Mouse (Mus musculus): Measurements from ENCODE around the gene Mup20.
"Not testable (repeated sequence)": the region's sequence is repeated elsewhere in the genome, so short reads cannot be mapped to it uniquely, and the experiment has no call there.

Gene Mup20

GRCm38 (mm10) chr4:62054058-62054457 is at the start of gene Mup20:
TSS of gene Mup20 (minus strand) at chr4:62054158.
- DNase-seq (ENCODE audit: low spot score in 2 of 2) = not testable (repeated sequence)

GRCm38 (mm10) chr4:62103366-62103765 is 49.4 kb upstream of the Mup20 start:
- not testable (repeated sequence) for DNase-seq (ENCODE audit: low spot score in 2 of 2)

- no peak for DNase-seq (ENCODE audit: low spot score in 2 of 2)
These were observed 34.0 kb upstream of the Mup20 start for GRCm38 (mm10) chr4:62087953-62088352.

- no peak for DNase-seq (ENCODE audit: low spot score in 2 of 2)
These were observed 33.3 kb upstream of the Mup20 start, which contains the start of gene Mup3 for GRCm38 (mm10) chr4:62087241-62087640. TSS of gene Mup3 (minus strand) at chr4:62087342.

- no peak for DNase-seq (ENCODE audit: low spot score in 2 of 2)
These were observed 28.8 kb upstream of the Mup20 start for GRCm38 (mm10) chr4:62082755-62083154.

GRCm38 (mm10) chr4:62075126-62075525 is 21.2 kb upstream of the Mup20 start:
- no peak for DNase-seq (ENCODE audit: low spot score in 2 of 2)

- not testable (repeated sequence) for DNase-seq (ENCODE audit: low spot score in 2 of 2)
These were observed 822 bp upstream of the Mup20 start for GRCm38 (mm10) chr4:62054780-62055179.

GRCm38 (mm10) chr4:62026281-62026680 is 27.7 kb downstream of the Mup20 start:
- DNase-seq (ENCODE audit: low spot score in 2 of 2) = no peak

- DNase-seq (ENCODE audit: low spot score in 2 of 2) = no peak
These were observed 29.6 kb downstream of the Mup20 start for GRCm38 (mm10) chr4:62024256-62024959.

GRCm38 (mm10) chr4:62023646-62024045 is 30.3 kb downstream of the Mup20 start:
- no peak for DNase-seq (ENCODE audit: low spot score in 2 of 2)

GRCm38 (mm10) chr4:62023120-62023519 is 30.8 kb downstream of the Mup20 start:
- DNase-seq (ENCODE audit: low spot score in 2 of 2) = no peak

GRCm38 (mm10) chr4:62020511-62020910 is 33.4 kb downstream of the Mup20 start:
- DNase-seq (ENCODE audit: low spot score in 2 of 2) = not testable (repeated sequence)

All from frontal cortex, postnatal 10 days (tissue).